Mouse (Mus musculus) embryo, embryonic 11.5 days (tissue): ENCODE results near the gene Uhrf1.

Source experiments
- DNase-seq: peaks from one replicate; pipeline ENCODE4 v3.0.0-alpha.2; 2012; ENCODE audit warnings: low read depth, low spot score

Uhrf1 gene

DNA sequence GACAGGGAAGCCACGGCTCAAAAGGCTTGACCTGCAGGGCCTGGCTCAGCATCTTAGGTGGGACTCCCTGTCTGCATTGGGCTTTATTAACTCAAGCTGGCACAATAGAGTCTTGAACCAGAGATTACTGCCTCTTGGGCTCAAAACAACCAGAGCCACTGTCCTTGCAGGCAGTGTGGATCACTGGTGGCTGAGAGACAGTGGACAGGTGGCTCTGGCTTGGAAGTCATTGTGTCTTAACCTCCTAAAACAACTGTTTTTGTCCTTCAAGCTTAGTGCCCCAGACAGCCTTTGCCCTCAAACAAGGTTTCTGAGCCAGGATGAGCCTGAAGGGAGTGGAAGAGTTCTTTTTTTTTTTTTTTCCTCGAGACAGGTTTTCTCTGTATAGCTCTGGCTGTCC lies 42.2 kb downstream of the Uhrf1 start:
- DNase-seq, result no peak

DNA sequence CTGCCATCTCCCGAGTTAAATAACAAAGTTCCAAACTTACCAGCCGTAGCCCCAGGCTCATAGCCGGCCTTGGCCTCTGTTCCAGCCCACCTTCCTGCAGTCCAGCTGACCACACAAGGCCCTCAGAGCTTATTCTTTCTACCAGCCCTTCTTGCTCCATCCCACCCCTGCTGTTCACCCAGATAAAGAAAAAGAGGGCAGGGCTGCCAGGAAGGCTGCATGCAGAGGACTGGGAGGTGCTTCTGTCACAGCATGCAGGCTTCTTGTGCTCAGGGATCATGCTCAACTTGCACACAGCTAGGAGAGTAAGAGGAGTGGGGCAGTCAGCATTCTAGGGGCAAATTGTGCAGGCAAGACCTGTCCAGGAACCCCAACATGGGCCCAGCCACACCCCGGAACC lies 45.0 kb downstream of the Uhrf1 start:
- no peak for DNase-seq

DNA sequence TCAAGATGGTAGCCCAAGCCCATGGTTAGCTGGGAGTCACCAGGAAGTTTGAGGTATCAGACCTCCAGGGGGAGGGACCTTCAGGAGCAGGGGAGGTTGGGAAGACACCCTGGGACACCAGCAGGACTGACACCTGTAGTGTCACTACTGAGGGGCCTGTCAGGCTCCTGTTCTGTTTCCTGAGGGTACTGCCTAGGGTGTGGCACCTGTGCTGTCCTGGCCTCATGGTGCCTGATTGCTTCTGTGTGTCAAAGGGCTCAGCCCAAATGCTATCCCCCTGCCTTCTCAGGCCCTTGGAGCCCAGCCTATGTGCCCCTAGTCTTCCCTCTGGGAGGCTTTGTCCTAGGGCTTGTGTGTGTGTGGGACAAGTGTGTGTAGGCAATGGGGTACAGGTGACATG lies 45.5 kb downstream of the Uhrf1 start:
- no peak for DNase-seq

DNA sequence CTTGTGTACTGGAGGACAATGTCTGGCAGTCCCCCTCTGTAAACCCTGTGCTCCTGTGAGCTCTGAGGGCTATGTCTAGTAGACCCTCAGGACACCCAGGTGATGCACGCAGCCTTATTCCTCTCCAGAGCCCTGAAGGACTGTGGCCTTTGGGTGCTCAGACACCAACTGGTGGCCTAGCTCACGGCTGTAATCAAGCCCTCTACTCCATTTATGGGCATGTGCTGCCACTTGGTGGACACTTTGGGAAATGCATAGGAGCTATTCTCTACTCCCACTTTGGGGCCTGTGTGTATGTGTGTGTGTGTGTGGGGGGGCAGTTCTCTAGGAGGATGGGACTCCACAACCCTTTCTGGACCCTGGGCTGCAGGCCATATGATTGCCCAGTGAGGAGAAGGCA lies 47.6 kb downstream of the Uhrf1 start:
- DNase-seq, result peak; percentile 37

DNA sequence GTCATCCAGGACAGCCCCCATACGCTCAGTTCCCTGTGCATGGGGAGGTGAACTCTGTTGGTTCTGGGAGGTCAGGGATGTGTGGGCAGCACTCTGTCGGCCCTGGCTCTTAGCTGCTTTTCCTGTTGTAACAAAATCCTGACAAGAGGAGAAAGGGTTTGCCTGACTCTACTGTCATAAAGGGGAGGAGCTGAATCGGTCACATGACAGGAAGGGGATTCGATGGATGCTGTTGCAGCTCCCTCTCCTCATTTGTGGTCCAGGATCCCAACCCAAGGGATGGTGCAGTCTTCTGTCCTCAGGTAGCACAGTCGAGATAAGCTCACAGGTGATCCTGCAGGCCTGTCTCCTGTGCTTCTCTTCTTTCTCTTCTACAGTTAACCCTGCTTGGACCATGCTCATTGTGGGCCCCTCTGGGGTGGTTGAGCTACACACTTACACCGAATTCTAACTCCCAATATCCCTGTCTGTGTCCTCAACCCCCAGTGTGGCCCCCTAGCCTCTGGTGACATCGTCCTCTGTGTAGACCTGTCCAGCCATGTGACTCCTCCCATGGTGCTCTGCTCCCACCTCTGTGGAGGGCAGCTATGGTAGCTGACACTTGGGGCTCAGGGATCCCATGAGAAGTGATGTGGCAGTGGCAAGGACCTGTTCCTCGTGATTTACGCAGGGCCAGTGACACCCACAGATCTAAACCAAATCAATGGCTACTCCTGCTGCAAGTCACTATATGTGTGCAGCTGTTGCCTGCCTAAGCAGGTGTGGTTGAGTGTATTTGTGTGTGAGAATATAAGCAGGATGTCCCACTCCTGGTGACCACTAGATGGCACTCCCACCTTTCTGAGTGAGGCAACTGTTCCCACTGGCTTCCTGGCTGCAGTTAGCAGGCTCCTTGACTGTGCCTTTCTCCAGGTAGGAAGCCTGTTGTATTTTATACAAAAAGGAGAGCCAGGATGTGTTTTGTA lies 54.1 kb downstream of the Uhrf1 start:
- peak; percentile 74 for DNase-seq

DNA sequence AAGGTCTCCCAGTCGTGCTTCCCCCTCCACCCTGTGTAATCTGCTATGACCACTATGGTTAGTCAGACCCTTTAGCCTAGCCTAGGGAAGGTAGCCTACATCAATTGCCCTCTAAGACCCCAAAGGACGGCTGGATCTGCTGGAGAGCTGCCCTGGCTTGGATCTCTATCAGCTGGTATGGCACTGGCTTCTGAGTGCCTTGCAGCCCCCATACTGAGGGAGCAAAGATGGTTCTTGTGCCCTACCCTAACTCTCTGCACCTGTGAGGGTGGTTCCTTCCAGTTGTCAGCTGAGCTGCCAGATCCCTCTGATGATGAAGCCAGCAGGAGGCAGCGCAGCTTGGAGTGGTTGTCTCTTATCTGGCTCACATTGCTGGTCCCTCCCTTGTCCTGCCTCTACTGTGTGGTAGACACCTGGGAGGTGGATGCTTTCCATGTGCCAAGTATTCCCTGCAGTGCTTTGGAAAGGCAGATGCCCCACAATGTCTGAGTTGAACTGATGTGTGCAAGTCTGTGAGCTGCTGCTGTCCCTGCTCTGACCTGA lies 56.1 kb downstream of the Uhrf1 start:
- no peak for DNase-seq

DNA sequence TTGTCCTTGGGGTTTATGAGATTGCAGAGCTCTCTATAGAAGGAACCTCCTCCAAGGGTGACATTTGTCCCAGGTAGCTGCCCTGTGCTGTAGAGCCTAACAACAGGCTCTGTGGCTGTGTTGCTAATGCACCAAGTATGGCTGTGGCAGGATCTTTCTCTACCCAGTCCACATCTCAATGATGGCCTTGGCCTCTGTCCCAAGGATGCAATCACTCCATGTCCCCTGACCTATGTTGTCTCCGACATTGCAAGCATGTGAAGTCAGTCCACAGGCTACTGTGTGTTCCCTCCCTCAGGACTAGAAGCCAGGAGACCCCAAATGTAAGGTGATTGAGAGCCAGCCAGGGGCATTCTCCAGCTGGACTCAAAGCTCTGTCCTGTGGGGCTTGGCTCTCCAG lies 56.7 kb downstream of the Uhrf1 start:
- no peak for DNase-seq

DNA sequence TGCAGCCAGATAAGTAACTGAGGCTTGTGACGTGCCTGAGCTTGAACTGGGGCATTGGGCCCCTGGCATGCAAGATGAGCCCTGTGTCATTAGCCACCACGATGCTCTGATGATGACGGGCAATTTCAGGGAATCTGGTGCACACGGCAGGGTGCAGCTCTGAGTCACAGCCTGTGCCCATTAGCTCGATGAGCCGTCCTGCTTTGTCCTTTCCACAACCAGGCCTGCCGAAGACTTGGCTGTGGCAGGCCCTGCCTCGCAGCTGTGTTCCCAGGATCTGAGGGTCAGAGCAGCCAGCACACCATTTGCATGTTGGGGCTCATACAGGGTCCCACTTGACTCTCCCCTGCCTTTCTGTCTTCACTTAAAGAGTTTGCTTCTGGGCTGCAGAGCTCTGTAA lies 57.3 kb downstream of the Uhrf1 start:
- no peak for DNase-seq

DNA sequence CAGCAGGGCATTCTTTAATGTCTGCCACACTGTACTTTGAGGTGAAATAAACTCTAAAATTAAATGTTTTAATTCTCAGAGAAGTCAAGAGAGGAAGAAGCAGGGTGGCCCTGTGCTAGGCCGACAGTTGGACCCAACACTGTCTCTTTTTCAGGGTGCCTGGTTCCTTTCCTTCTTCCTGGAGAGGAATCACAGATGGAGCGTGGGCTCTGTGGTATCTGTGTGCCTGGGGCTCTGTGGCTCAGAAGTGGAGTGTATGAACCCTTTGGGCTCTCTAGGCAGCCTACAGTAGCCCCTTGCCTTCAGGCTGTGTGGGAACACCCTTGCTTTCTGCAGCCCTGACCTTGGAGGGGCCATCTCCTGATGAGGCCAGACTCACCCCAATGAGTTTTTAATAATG lies 58.4 kb downstream of the Uhrf1 start:
- no peak for DNase-seq

DNA sequence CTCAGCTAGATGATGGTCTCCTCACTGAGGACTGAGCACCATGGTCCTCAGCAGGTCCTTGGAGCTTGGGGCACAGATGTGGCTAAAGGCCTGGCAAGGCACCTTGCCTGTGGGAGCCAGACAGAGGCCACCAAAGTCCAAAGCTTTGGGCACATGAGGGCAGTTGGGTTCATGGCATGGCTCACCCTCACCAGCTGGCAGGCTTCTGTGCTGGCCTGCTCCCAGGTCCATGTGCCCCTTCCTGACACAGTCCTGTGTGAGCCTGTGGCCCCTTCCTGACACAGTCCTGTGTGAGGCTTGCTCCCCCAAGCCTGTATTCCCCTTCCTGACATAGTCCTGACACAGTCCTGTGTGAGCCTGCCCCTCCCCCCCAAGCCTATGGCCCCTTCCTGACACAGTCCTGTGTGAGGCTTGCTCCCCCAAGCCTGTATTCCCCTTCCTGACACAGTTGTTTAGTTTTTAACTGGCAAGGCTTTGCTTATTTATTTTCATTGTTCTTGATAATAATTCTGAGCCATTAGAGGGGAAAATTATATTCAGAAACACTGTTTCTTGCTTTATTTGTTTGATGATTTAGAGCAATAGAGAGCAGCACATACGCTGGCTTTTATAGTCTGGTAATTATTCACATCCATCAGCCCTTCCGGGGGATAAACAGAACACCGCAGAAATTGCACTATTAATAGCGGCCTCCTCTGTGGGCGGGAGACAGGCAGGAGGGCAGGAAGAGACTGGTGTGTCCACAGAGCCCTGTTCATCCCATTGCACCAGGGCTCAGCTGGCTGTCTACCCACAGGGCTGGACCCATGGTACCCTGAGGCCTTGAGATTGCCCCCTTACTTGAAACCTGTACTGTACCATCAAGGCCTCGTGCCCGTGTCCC lies 62.9 kb downstream of the Uhrf1 start:
- no peak for DNase-seq

DNA sequence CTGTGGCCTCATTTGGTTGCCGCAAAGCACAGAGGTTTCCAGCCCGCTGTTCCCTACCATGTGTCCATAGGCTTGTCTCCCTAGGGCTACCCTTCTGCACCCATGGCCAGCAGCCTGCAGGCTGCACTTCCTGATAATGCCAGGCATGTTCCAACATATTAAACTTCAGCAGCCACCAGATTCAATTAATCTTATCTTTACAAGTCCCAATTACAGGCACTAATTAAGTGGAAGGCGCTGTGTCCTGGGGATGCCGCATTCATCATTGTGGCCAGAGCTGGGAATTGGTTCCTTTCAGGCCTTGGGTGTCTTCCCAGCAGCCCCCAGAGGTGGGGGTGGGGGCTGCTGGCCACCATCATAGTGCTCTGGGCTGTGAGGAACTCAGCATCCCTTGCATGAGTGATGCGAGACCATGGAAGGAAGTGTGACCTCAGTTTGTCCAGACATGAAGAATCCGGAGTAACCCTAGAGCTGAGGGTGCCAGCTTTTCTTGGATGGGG lies 65.2 kb downstream of the Uhrf1 start:
- DNase-seq, result no peak

DNA sequence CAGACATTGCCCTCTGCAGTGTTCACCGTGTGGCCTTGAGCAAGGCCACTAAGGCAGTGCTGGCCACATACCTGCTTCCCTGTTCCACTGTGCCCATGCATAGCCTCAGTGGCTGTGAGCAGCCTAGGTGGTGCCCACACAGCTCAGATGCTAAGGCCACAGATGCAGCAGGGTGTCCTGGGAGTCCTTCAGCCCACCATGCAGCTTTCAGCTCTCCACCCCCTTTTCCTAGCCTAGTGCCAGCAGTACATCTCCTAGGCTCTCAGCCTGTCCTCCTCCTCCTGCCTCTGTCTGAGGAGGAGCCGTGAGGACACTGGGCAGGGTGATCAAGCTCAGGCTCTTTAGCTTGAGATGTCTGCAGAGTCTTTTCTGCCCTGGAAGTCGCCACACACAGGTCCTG lies 67.0 kb downstream of the Uhrf1 start:
- DNase-seq, result no peak

DNA sequence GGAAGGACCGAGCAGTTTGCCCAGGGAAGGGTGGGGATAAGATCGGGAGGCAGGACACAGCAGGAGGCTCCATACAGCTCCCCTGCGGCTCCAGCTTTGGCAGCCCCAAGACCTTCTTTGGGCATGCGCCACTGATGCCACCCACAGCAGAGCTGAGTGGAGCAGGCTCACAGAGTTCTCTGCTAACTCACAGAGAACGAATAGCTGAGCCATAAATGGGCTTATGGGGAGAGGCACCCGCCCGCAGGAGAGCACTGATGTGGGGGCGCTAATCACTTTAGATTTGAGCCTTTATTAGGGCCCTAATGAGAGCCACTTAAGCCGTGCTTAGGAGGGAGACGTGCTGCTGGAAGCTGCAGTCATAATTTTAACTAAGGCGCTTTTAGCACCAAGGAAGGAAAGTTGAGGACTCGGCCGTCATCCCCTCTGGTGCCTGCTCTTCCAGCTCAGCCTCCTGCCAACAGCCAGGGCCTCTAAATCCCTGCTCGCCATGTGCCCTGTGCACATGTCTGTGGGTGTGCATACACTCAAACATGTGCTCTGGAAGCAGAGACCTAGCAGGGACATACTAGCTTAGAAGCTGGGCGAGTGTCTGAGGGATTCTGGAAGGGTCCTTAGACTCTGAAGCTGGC lies 68.0 kb downstream of the Uhrf1 start:
- DNase-seq, result no peak

DNA sequence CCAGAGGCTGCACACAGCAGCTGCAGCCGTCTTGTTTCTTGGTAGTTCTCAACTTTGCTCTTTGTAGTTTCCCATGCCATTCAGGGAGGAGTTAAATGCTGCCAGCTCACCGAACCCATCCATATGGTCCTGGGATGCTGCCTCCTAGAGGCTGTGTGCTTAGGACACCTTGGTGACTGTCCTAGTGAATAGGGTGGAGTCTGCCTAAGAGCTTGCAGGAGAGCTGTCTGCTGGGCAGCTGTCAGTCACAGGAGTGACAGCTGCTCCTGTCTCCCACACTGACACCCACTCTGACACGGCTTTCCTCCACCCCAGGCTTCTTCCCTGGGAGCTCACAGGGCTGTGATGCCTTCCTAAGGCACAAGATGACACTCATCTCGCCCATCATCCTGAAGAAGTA lies 69.0 kb downstream of the Uhrf1 start:
- no peak for DNase-seq
